Mouse (Mus musculus) heart, adult 2 months (tissue): Measurements from ENCODE around the gene Tmprss9.

Source experiments
- CTCF ChIP-seq: fragments of 200-600 bp; IDR thresholded peaks from 2 replicates; pipeline ENCODE4 v1.8.1; 2022; ENCODE audit warnings: antibody characterized with exemption, mild to moderate bottlenecking, moderate library complexity
- EP300 ChIP-seq: fragments of 200-500 bp; IDR thresholded peaks from 2 replicates; pipeline ENCODE4 v1.6.1; 2011; ENCODE audit warnings: low read depth, low read length, control low read depth; ENCODE audit not compliant: insufficient read depth
- POLR2A ChIP-seq: fragments of 200-500 bp; IDR thresholded peaks from 2 replicates; pipeline ENCODE4 v1.6.1; 2011; ENCODE audit warnings: mild to moderate bottlenecking, low read depth, low read length, control low read depth; ENCODE audit not compliant: insufficient read depth

DNA sequence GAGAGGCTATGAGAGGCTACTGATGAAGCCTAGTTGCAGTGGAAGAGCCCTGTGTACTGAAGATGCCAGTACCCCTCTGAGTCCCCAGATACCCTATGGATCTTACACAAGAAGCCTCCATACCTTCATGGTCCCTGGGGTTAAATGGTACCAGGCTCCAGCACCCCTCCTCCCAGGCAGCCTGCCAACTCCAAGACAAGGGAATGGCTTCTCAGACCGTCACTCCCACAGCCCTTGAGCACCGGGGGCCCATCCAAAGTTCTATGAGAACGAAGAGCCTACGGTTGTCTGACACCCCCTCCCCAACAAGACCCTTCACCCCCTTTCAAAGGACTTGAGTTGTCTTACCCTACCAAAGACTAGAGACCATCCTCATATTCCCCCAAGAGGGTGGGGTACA, 44.1 kb downstream of the Tmprss9 start:
- no peak for TF ChIP-seq POLR2A
- TF ChIP-seq CTCF = no peak
- no peak for TF ChIP-seq EP300
